Mouse (Mus musculus) kidney, postnatal 0 days (tissue): ENCODE results near the gene Zglp1. TPM values are rescaled to one million over a fixed set of nuclear protein-coding genes. Genes with fewer than 3 reads are reported as not detected.

ENCODE experiments used
- ATAC-seq: fragments of 200-750 bp; cut with Nextera tagmentation; replicated peaks from 2 replicates; pipeline ENCODE4 v1.8.0; 2017; ENCODE audit warnings: low read depth, moderate number of reproducible peaks, moderate TSS enrichment, moderate library complexity; ENCODE audit not compliant: low FRiP score
- DNase-seq: peaks from one replicate; pipeline ENCODE4 v3.0.0-alpha.2; 2016; ENCODE audit warnings: low spot score
- H3K27ac ChIP-seq: fragments of 300-500 bp; sonication (generic); 2 replicates; pipeline ENCODE4 v1.5.1; 2014; ENCODE audit warnings: mild to moderate bottlenecking
- H3K27me3 ChIP-seq: fragments of 300-500 bp; sonication (generic); 2 replicates; pipeline ENCODE4 v1.6.1; 2014; ENCODE audit warnings: low read length, mixed read lengths; ENCODE audit not compliant: insufficient read depth
- H3K36me3 ChIP-seq: fragments of 300-500 bp; sonication (generic); 2 replicates; pipeline ENCODE4 v1.6.1; 2014; ENCODE audit warnings: low read length, mixed read lengths; ENCODE audit not compliant: insufficient read depth
- H3K4me1 ChIP-seq: fragments of 300-500 bp; sonication (generic); replicated peaks from 2 replicates; pipeline ENCODE4 v1.6.1; 2014; ENCODE audit warnings: antibody characterized with exemption, low read length, mixed read lengths; ENCODE audit not compliant: insufficient read depth
- H3K4me2 ChIP-seq: fragments of 300-500 bp; sonication (generic); 2 replicates; pipeline ENCODE4 v1.6.1; 2014; ENCODE audit warnings: mild to moderate bottlenecking, low read length, moderate library complexity, mixed read lengths
- H3K4me3 ChIP-seq: fragments of 300-500 bp; sonication (generic); replicated peaks from 2 replicates; pipeline ENCODE4 v1.5.1; 2014; ENCODE audit warnings: low read depth, low read length
- H3K9ac ChIP-seq: fragments of 300-500 bp; sonication (generic); 2 replicates; pipeline ENCODE4 v1.6.1; 2014; ENCODE audit warnings: low read depth, low read length
- H3K9me3 ChIP-seq: fragments of 300-500 bp; sonication (generic); replicated peaks from 2 replicates; pipeline ENCODE4 v1.6.1; 2016; ENCODE audit warnings: low read length, inconsistent platforms, mixed read lengths
- CTCF ChIP-seq: IDR thresholded peaks from 2 replicates; pipeline ENCODE4 v1.5.1; 2016; ENCODE audit warnings: antibody characterized with exemption, low read depth, mild to moderate bottlenecking, moderate library complexity
- WGBS: fragments of 180-500 bp; shearing (Covaris S2); extraction: QIAGEN DNeasy Blood & Tissue Kit; methylation state at CpG from one replicate; pipeline ENCODE4 v1.1.7; 2014; 5-methylcytosine and 5-hydroxymethylcytosine counted together
- polyA plus RNA-seq: library from polyadenylated mRNA; unstranded; fragments of >200 nt; fragmentation: Nextera tagmentation; extraction: Ambion mirVana; gene quantifications from 2 replicates; pipeline ENCODE4 v1.2.1, GENCODE M21; 2015

The Zglp1 gene
- polyA plus RNA-seq, 1 experiment from 2014 or later: 0.29 TPM

GRCm38 (mm10) chr9:21043563-21043962, 23.3 kb downstream of the Zglp1 start:
- WGBS: 91% methylated on average over 4 of the region's 4 CpGs
- Histone ChIP-seq H3K9me3 (no peaks in the 10 kb centered on the region), H3K4me3 (no peak overlapping the region), H3K27ac (no peak overlapping the region), H3K27me3 (peaks cover 3% of the 10 kb centered on the region; the same call in 1 of the 2 replicates), H3K4me2 (no peak overlapping the region), H3K36me3 (no peaks in the 10 kb centered on the region), H3K4me1 (no peaks in the 10 kb centered on the region), H3K9ac (no peak overlapping the region)
- TF ChIP-seq CTCF: no peak
- no peak for DNase-seq
- ATAC-seq: no peak

- Histone ChIP-seq H3K36me3 (no peaks in the 10 kb centered on the region), H3K4me1 (peaks cover 11% of the 10 kb centered on the region), H3K4me2 (no peak overlapping the region), H3K4me3 (no peak overlapping the region), H3K27me3 (peaks cover 26% of the 10 kb centered on the region), H3K9ac (no peak overlapping the region), H3K9me3 (no peaks in the 10 kb centered on the region), H3K27ac (no peak overlapping the region)
- DNase-seq: peak; percentile 58
- TF ChIP-seq CTCF: no peak
- ATAC-seq: no peak
- WGBS: 42% methylated on average over 4 of the region's 4 CpGs
Measured at GRCm38 (mm10) chr9:21041308-21041707, 25.6 kb downstream of the Zglp1 start.

- Histone ChIP-seq H3K4me3 (no peak overlapping the region), H3K4me2 (no peak overlapping the region), H3K4me1 (peaks cover 14% of the 10 kb centered on the region), H3K36me3 (no peaks in the 10 kb centered on the region), H3K27me3 (peaks cover 41% of the 10 kb centered on the region), H3K9me3 (no peaks in the 10 kb centered on the region), H3K9ac (no peak overlapping the region), H3K27ac (no peak overlapping the region)
- ATAC-seq: no peak
- no peak for TF ChIP-seq CTCF
- WGBS: 84% methylated on average over 3 of the region's 3 CpGs
- DNase-seq: no peak
Measured at GRCm38 (mm10) chr9:21039779-21040178, 27.1 kb downstream of the Zglp1 start.

DNA sequence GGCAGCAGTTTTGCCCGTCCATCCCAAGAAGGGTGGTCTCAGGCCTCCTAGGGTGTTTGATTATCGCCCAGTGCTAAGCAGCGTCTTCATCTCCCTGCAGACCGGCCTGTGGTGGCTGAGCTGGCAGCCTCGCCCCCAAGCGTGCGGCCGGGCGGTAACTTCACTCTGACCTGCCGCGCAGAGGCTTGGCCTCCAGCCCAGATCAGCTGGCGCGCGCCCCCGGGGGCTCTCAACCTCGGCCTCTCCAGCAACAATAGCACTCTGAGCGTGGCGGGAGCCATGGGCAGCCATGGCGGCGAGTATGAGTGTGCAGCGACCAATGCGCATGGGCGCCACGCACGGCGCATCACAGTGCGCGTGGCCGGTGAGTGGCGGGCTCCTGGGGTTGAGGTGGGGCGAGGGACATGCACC, 29.4 kb downstream of the Zglp1 start:
- H3K4me2 ChIP-seq: peak overlapping the region; percentile 63
- DNase-seq (no peak), ATAC-seq (0 out of 2 replicates have a peak, but pooled peaks have one; percentile 19)
- 3% methylated on average over 31 of the region's 31 CpGs for WGBS
- H3K27ac ChIP-seq: no peak overlapping the region
- H3K4me3 ChIP-seq: peak overlapping the region; percentile 22
- peaks cover 16% of the 10 kb centered on the region for H3K4me1 ChIP-seq
- no peak for TF ChIP-seq CTCF
- H3K36me3 ChIP-seq: no peaks in the 10 kb centered on the region
- H3K9ac ChIP-seq: 0 out of 2 replicates have a peak overlapping the region, but pooled peaks have one; percentile 35
- peaks cover 53% of the 10 kb centered on the region for H3K27me3 ChIP-seq
- no peaks in the 10 kb centered on the region for H3K9me3 ChIP-seq

DNA sequence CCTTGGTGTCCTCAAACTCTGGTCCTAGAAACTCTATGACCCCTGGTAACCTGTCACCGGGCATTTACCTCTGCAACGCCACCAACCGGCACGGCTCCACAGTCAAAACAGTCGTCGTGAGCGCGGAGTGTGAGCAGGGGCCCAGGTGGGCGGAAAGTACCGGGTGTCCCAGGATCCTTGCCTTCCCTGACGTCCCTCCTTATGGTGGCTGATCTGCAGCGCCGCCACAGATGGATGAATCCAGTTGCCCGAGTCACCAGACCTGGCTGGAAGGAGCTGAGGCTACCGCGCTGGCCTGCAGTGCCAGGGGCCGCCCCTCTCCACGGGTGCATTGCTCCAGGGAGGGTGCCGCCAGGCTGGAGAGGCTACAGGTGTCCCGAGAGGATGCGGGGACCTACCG, 30.2 kb downstream of the Zglp1 start:
- H3K27ac ChIP-seq: no peak overlapping the region
- peaks cover 23% of the 10 kb centered on the region for H3K4me1 ChIP-seq
- DNase-seq (no peak), ATAC-seq (no peak)
- 7% methylated on average over 22 of the region's 22 CpGs for WGBS
- H3K9me3 ChIP-seq: no peaks in the 10 kb centered on the region
- H3K4me2 ChIP-seq: peak overlapping the region; percentile 63
- no peak for TF ChIP-seq CTCF
- H3K27me3 ChIP-seq: peaks cover 59% of the 10 kb centered on the region
- H3K9ac ChIP-seq: no peak overlapping the region
- H3K36me3 ChIP-seq: no peaks in the 10 kb centered on the region
- 0 out of 2 replicates have a peak overlapping the region, but pooled peaks have one; percentile 22 for H3K4me3 ChIP-seq

GRCm38 (mm10) chr9:21036161-21036560, 30.7 kb downstream of the Zglp1 start:
- Histone ChIP-seq H3K4me2 (no peak overlapping the region), H3K4me3 (no peak overlapping the region)

GRCm38 (mm10) chr9:21035586-21035985, 31.3 kb downstream of the Zglp1 start:
- TF ChIP-seq CTCF: no peak
- Histone ChIP-seq H3K27ac (no peak overlapping the region), H3K4me3 (no peak overlapping the region), H3K4me2 (no peak overlapping the region), H3K9me3 (no peaks in the 10 kb centered on the region), H3K27me3 (peaks cover 59% of the 10 kb centered on the region), H3K9ac (no peak overlapping the region), H3K4me1 (peaks cover 26% of the 10 kb centered on the region), H3K36me3 (no peaks in the 10 kb centered on the region)
- WGBS: 32% methylated on average over 9 of the region's 9 CpGs
- ATAC-seq: no peak
- DNase-seq: no peak

More at GRCm38 (mm10) chr9:21036161-21036560, 30.7 kb downstream of the Zglp1 start:
- ATAC-seq: no peak
- H3K9me3 ChIP-seq: no peaks in the 10 kb centered on the region
- peaks cover 59% of the 10 kb centered on the region for H3K27me3 ChIP-seq
- peaks cover 26% of the 10 kb centered on the region for H3K4me1 ChIP-seq
- 15% methylated on average over 20 of the region's 20 CpGs for WGBS
- TF ChIP-seq CTCF: no peak
- H3K9ac ChIP-seq: no peak overlapping the region
- H3K36me3 ChIP-seq: no peaks in the 10 kb centered on the region
- no peak overlapping the region for H3K27ac ChIP-seq
- DNase-seq: no peak
